In the genomic region with DNA sequence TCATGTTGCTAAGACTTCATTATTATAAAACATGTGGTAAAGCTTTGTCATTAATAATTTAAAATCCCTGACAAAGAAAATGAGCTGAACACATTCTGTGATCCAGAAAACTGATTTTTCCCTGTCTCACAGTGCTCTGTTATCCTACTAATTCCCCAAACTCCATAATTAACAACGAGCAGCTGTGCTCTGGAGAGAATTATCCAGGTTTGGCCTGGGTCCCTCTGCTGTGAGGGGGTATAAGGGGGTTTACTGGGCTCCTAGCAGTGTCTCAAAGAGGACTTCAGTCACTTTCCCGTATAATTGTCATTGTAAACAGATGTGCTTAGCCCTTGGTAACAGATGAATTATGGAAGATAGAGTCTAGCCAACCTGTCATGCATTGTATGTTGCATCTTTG, we compare ENCODE assay signal across 17 mouse cellular contexts.
DNase-seq lines count a peak whose midpoint lies in the region; ATAC-seq and TF ChIP-seq lines count a peak whose summit lies in the region.
"Had no signal": no experiment of that assay in that cellular context is flagged by ENCODE, and none has a peak within 500 bp of the region (broad histone marks: within the 10 kb centered on the region; RNA-seq: fewer than 3 reads in every experiment).

No protein-coding gene starts in this region.

- H3K4me1 ChIP-seq in intestine, embryonic 14.5 days (replicated peaks; ENCODE audit: control insufficient read depth, insufficient read depth, low read length): peaks cover 56% of the 10 kb centered on the region
- no peaks in the 10 kb centered on the region for H3K4me1 ChIP-seq in intestine, postnatal 0 days (replicated peaks; ENCODE audit: control insufficient read depth, insufficient read depth, low read length)
- H3K4me1 ChIP-seq in embryonic facial prominence, embryonic 15.5 days: peaks cover 49% of the 10 kb centered on the region
- H3K4me1 ChIP-seq in forebrain, embryonic 16.5 days (replicated peaks; ENCODE audit: control insufficient read depth, insufficient read depth, low read length): peaks cover 27% of the 10 kb centered on the region
- peaks cover 61% of the 10 kb centered on the region for H3K4me1 ChIP-seq in neural tube, embryonic 15.5 days
- peaks cover 12% of the 10 kb centered on the region for H3K4me1 ChIP-seq in heart, adult 2 months (ENCODE audit: control insufficient read depth, insufficient read depth, low read length)

- H3K27me3 ChIP-seq in intestine, embryonic 14.5 days (replicated peaks; ENCODE audit: control insufficient read depth, insufficient read depth, low read length): no peaks in the 10 kb centered on the region
- H3K27me3 ChIP-seq in intestine, postnatal 0 days (replicated peaks; ENCODE audit: control insufficient read depth, insufficient read depth, low read length): no peaks in the 10 kb centered on the region
- H3K27me3 ChIP-seq in embryonic facial prominence, embryonic 15.5 days: no peaks in the 10 kb centered on the region
- H3K27me3 ChIP-seq in forebrain, embryonic 16.5 days (replicated peaks; ENCODE audit: control insufficient read depth, insufficient read depth, low read length): no peaks in the 10 kb centered on the region
- no peaks in the 10 kb centered on the region for H3K27me3 ChIP-seq in neural tube, embryonic 15.5 days (replicated peaks)
- no peaks in the 10 kb centered on the region for H3K27me3 ChIP-seq in heart, adult 2 months (ENCODE audit: control insufficient read depth, insufficient read depth, low read length)

- no peak for TF ChIP-seq CTCF in intestine, postnatal 0 days (IDR thresholded peaks at IDR 0.05; ENCODE audit: low read depth)
- no peak for TF ChIP-seq CTCF in heart, adult 2 months (IDR thresholded peaks at IDR 0.05)

- intact Hi-C loops in heart, adult 2 months (cut with DNase I): no loop called here

- no peaks in the 10 kb centered on the region for H3K9me3 ChIP-seq in intestine, embryonic 14.5 days (ENCODE audit: control insufficient read depth, low read length)
- no peaks in the 10 kb centered on the region for H3K9me3 ChIP-seq in intestine, postnatal 0 days (ENCODE audit: control insufficient read depth)
- H3K9me3 ChIP-seq in embryonic facial prominence, embryonic 15.5 days (replicated peaks): no peaks in the 10 kb centered on the region
- no peaks in the 10 kb centered on the region for H3K9me3 ChIP-seq in forebrain, embryonic 16.5 days (ENCODE audit: control insufficient read depth, low read length)
- no peaks in the 10 kb centered on the region for H3K9me3 ChIP-seq in neural tube, embryonic 15.5 days (replicated peaks)

- no peak overlapping the region for H3K9ac ChIP-seq in intestine, embryonic 14.5 days (ENCODE audit: low read length)
- no peak overlapping the region for H3K9ac ChIP-seq in intestine, postnatal 0 days (ENCODE audit: low read depth, low read length)
- no peak overlapping the region for H3K9ac ChIP-seq in embryonic facial prominence, embryonic 15.5 days
- H3K9ac ChIP-seq in forebrain, embryonic 16.5 days (replicated peaks; ENCODE audit: low read depth, low read length): no peak overlapping the region
- H3K9ac ChIP-seq in neural tube, embryonic 15.5 days (replicated peaks): no peak overlapping the region
- no peak overlapping the region for H3K9ac ChIP-seq in heart, adult 2 months (ENCODE audit: low read depth, low read length)

- H3K79me2 ChIP-seq in heart, adult 2 months (replicated peaks; ENCODE audit: control insufficient read depth, insufficient read depth, low read length): peaks cover 7% of the 10 kb centered on the region

- TF ChIP-seq POLR2A in heart, adult 2 months (IDR thresholded peaks at IDR 0.05; ENCODE audit: insufficient read depth, low read depth, low read length): no peak

- peak; percentile 33 for DNase-seq in intestine, embryonic 14.5 days (ENCODE audit: low spot score)
- DNase-seq in urinary bladder, postnatal 36 days (ENCODE audit: low spot score in 2 of 2): no peak
- DNase-seq in heart, adult 2 months: no peak
- DNase-seq: adrenal gland, postnatal 10 days; cerebellum, adult 8-10 months; heart, postnatal 14 days; kidney, adult 11 months; kidney, postnatal 25 days; lung, adult 2 months; lung, postnatal 4 days; thymus, adult 18-20 months had no signal

- no peak for ATAC-seq in intestine, embryonic 14.5 days (replicated peaks; ENCODE audit: low FRiP score, low TSS enrichment, low read depth)
- ATAC-seq in intestine, postnatal 0 days: no peak
- peak; percentile 29; the same call in 1 of the 2 replicates for ATAC-seq in embryonic facial prominence, embryonic 15.5 days (ENCODE audit: insufficient number of reproducible peaks, low FRiP score, low TSS enrichment, low read depth)
- ATAC-seq in forebrain, embryonic 16.5 days: 0 out of 2 replicates have a peak, but pooled peaks have one; percentile 16
- no peak for ATAC-seq in neural tube, embryonic 15.5 days (ENCODE audit: low FRiP score)

- no peaks in the 10 kb centered on the region for H3K36me3 ChIP-seq in intestine, embryonic 14.5 days (ENCODE audit: control insufficient read depth, insufficient read depth, low read length)
- no peaks in the 10 kb centered on the region for H3K36me3 ChIP-seq in intestine, postnatal 0 days (ENCODE audit: control insufficient read depth, insufficient read depth)
- no peaks in the 10 kb centered on the region for H3K36me3 ChIP-seq in embryonic facial prominence, embryonic 15.5 days
- no peaks in the 10 kb centered on the region for H3K36me3 ChIP-seq in forebrain, embryonic 16.5 days (ENCODE audit: control insufficient read depth, insufficient read depth)
- no peaks in the 10 kb centered on the region for H3K36me3 ChIP-seq in neural tube, embryonic 15.5 days
- peaks cover 6% of the 10 kb centered on the region; the same call in 1 of the 2 replicates for H3K36me3 ChIP-seq in heart, adult 2 months (ENCODE audit: control insufficient read depth, insufficient read depth, low read length)

- no peak overlapping the region for H3K4me3 ChIP-seq in intestine, embryonic 14.5 days (ENCODE audit: low read depth, low read length)
- no peak overlapping the region for H3K4me3 ChIP-seq in intestine, postnatal 0 days (ENCODE audit: low read depth, low read length)
- no peak overlapping the region for H3K4me3 ChIP-seq in embryonic facial prominence, embryonic 15.5 days (replicated peaks)
- H3K4me3 ChIP-seq in forebrain, embryonic 16.5 days (replicated peaks; ENCODE audit: low read length): no peak overlapping the region
- no peak overlapping the region for H3K4me3 ChIP-seq in neural tube, embryonic 15.5 days (replicated peaks)
- no peak overlapping the region for H3K4me3 ChIP-seq in heart, adult 2 months
- H3K4me3 ChIP-seq: erythroblast, embryonic 14.5 days; myocyte had no signal

- 57% methylated on average over 2 of the region's 2 CpGs for WGBS in intestine, embryonic 14.5 days
- 58% methylated on average over 2 of the region's 2 CpGs for WGBS in intestine, postnatal 0 days
- whole genome bisulfite sequencing in embryonic facial prominence, embryonic 15.5 days: 17% methylated on average over 2 of the region's 2 CpGs
- WGBS in forebrain, embryonic 16.5 days: 16% methylated on average over 2 of the region's 2 CpGs
- WGBS in neural tube, embryonic 15.5 days: 17% methylated on average over 2 of the region's 2 CpGs
- 70% methylated on average over 2 of the region's 2 CpGs for WGBS in heart, adult 2 months

- no peak overlapping the region for H3K4me2 ChIP-seq in intestine, embryonic 14.5 days (ENCODE audit: low read length)
- H3K4me2 ChIP-seq in intestine, postnatal 0 days (replicated peaks; ENCODE audit: low read depth): no peak overlapping the region
- no peak overlapping the region for H3K4me2 ChIP-seq in embryonic facial prominence, embryonic 15.5 days (replicated peaks)
- H3K4me2 ChIP-seq in forebrain, embryonic 16.5 days (ENCODE audit: low read length): no peak overlapping the region
- no peak overlapping the region for H3K4me2 ChIP-seq in neural tube, embryonic 15.5 days

- H3K27ac ChIP-seq in intestine, embryonic 14.5 days (ENCODE audit: low read depth): peak overlapping the region; percentile 23; the same call in 1 of the 2 replicates
- no peak overlapping the region for H3K27ac ChIP-seq in intestine, postnatal 0 days (ENCODE audit: low read depth, low read length)
- peak overlapping the region; percentile 12; the same call in 1 of the 2 replicates for H3K27ac ChIP-seq in embryonic facial prominence, embryonic 15.5 days (replicated peaks)
- H3K27ac ChIP-seq in forebrain, embryonic 16.5 days (ENCODE audit: low read length): no peak overlapping the region
- 0 out of 2 replicates have a peak overlapping the region, but pooled peaks have one; percentile 49 for H3K27ac ChIP-seq in neural tube, embryonic 15.5 days (replicated peaks)
- H3K27ac ChIP-seq in heart, adult 2 months: no peak overlapping the region

- TF ChIP-seq EP300 in heart, adult 2 months (IDR thresholded peaks at IDR 0.05; ENCODE audit: insufficient read depth, low read depth, low read length): no peak

Comparison
In these comparisons a context has a peak if more than half of its experiments do, and no peak if none do; other contexts are left out.
1. H3K27ac ChIP-seq: peak in intestine, embryonic 14.5 days (single experiment), embryonic facial prominence, embryonic 15.5 days (single experiment) and neural tube, embryonic 15.5 days (single experiment); none in intestine, postnatal 0 days (single experiment), forebrain, embryonic 16.5 days (single experiment) and heart, adult 2 months (single experiment).
2. ATAC-seq: peak in embryonic facial prominence, embryonic 15.5 days (single experiment) and forebrain, embryonic 16.5 days (single experiment); none in intestine, embryonic 14.5 days (single experiment), intestine, postnatal 0 days (single experiment) and neural tube, embryonic 15.5 days (single experiment).